Mouse (Mus musculus) embryonic facial prominence, embryonic 11.5 days (tissue): Measurements from ENCODE around the gene Slirp. TPM values are rescaled to one million over a fixed set of nuclear protein-coding genes. Genes with fewer than 3 reads are reported as not detected.
"Not testable (repeated sequence)": the region's sequence is repeated elsewhere in the genome, so short reads cannot be mapped to it uniquely, and the experiment has no call there.

Experiments used
- ATAC-seq: fragments of 200-750 bp; cut with Nextera tagmentation; replicated peaks from 2 replicates; pipeline ENCODE4 v1.8.0; 2017; ENCODE audit warnings: low read depth; ENCODE audit not compliant: insufficient number of reproducible peaks, low FRiP score, low TSS enrichment
- DNase-seq: peaks from one replicate; pipeline ENCODE4 v3.0.0-alpha.2; 2015; ENCODE audit warnings: low spot score
- H3K27ac ChIP-seq: fragments of 300-500 bp; sonication (generic); replicated peaks from 2 replicates; pipeline ENCODE4 v1.5.1; 2014; ENCODE audit warnings: mild to moderate bottlenecking, low read depth, low read length, control low read depth
- H3K27me3 ChIP-seq: fragments of 300-500 bp; sonication (generic); 2 replicates; pipeline ENCODE4 v1.6.1; 2014; ENCODE audit warnings: mild to moderate bottlenecking, low read length, moderate library complexity, mixed read lengths; ENCODE audit not compliant: control insufficient read depth, insufficient read depth
- H3K36me3 ChIP-seq: fragments of 300-500 bp; sonication (generic); replicated peaks from 2 replicates; pipeline ENCODE4 v1.6.1; 2014; ENCODE audit warnings: low read depth, mild to moderate bottlenecking, low read length, moderate library complexity, mixed read lengths; ENCODE audit not compliant: control insufficient read depth, insufficient read depth
- H3K4me1 ChIP-seq: fragments of 300-500 bp; sonication (generic); 2 replicates; pipeline ENCODE4 v1.6.1; 2014; ENCODE audit warnings: low read length, mixed read lengths; ENCODE audit not compliant: control insufficient read depth, insufficient read depth
- H3K4me2 ChIP-seq: fragments of 300-500 bp; sonication (generic); 2 replicates; pipeline ENCODE4 v1.6.1; 2014; ENCODE audit warnings: low read depth, mild to moderate bottlenecking, control low read depth, low read length, moderate library complexity
- H3K4me3 ChIP-seq: fragments of 300-500 bp; sonication (generic); 2 replicates; pipeline ENCODE4 v1.5.1; 2014; ENCODE audit warnings: low read depth, low read length, control low read depth
- H3K9ac ChIP-seq: fragments of 300-500 bp; sonication (generic); replicated peaks from 2 replicates; pipeline ENCODE4 v1.6.1; 2014; ENCODE audit warnings: mild to moderate bottlenecking, control low read depth, low read length
- H3K9me3 ChIP-seq: fragments of 300-500 bp; sonication (generic); replicated peaks from 2 replicates; pipeline ENCODE4 v1.6.1; 2016; ENCODE audit warnings: mild to moderate bottlenecking, low read length, inconsistent platforms, mixed read lengths; ENCODE audit not compliant: control insufficient read depth
- WGBS: fragments of 180-500 bp; shearing (Covaris S2); extraction: QIAGEN DNeasy Blood & Tissue Kit; methylation state at CpG from one replicate; pipeline ENCODE4 v1.1.7; 2014; 5-methylcytosine and 5-hydroxymethylcytosine counted together
- microRNA-seq: library from miRNA; unstranded; fragments of <30 nt; microRNA quantifications from one replicate; pipeline ENCODE4, GENCODE M21; 2016; ENCODE audit warnings: borderline number of aligned reads
- polyA plus RNA-seq: library from polyadenylated mRNA; unstranded; fragments of >200 nt; fragmentation: Nextera tagmentation; extraction: Ambion mirVana; gene quantifications from 2 replicates; pipeline ENCODE4 v1.2.1, GENCODE M21; 2014

The Slirp gene
- polyA plus RNA-seq, 1 experiment from 2014 or later = 309 TPM

DNA sequence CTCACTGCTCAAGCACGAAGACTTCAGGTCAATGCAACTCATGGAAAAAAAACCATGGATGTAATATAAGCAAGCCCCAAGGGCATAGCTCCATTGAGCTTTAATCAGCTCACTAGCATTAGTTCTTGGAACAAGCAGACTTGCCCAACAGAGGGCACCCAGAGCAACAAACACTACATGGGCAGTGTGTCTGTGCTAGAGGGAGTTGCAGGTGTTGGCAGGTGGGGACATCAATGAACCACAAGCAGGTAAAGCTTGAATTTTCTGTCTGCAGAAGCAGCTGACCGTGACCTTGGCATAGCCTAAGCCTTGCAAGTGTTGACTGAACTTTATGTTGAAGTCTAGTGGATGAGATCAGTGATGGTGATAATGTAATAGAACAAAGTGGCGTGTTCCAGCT lies 31.1 kb downstream of the Slirp start:
- H3K4me2 ChIP-seq = no peak overlapping the region
- H3K36me3 ChIP-seq = no peaks in the 10 kb centered on the region
- DNase-seq (no peak), ATAC-seq (no peak)
- 81% methylated on average over 3 of the region's 3 CpGs for WGBS
- no peaks in the 10 kb centered on the region for H3K9me3 ChIP-seq
- no peaks in the 10 kb centered on the region for H3K27me3 ChIP-seq
- H3K27ac ChIP-seq = no peak overlapping the region
- no peaks in the 10 kb centered on the region for H3K4me1 ChIP-seq
- H3K4me3 ChIP-seq = no peak overlapping the region
- H3K9ac ChIP-seq = no peak overlapping the region

DNA sequence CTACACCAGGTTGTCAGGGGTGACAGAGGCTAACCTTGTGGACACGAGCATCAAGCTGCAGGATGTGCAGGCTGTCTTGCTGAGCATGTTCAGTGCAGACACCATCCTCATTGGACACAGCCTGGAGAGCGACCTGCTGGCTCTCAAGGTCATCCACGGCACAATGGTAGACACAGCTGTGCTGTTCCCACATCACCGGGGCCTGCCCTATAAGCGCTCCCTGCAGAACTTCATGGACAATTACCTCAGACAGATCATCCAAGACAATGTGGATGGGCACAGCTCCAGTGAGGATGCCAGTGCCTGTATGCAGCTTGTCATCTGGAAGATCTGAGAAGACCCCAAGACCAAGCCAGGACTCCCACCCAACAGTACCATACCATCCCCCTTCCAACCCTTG lies 38.8 kb downstream of the Slirp start:
- 78% methylated on average over 5 of the region's 5 CpGs for WGBS
- not testable (repeated sequence) for H3K27ac ChIP-seq, H3K9me3 ChIP-seq, H3K36me3 ChIP-seq, H3K4me1 ChIP-seq, DNase-seq, H3K27me3 ChIP-seq, H3K4me3 ChIP-seq, H3K9ac ChIP-seq, H3K4me2 ChIP-seq, ATAC-seq

DNA sequence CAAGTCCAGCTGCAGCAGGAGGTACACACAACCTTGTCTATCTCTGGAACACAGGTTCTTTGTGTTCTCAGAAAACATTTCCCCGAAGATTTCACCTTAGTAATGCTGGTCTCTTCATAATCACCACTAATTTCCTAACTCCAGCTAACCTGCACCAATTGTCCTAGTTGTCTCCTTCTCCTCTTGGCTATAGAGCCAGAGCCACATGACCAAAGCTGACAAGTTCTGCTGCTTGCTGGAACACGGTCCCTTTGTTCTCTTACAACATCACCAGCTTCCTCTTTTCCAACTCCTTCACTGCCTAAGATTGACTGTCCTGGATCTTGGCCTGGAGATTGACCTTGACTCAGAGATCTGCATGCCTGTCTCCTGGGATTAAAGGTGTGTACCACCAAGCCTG lies 45.0 kb downstream of the Slirp start:
- not testable (repeated sequence) for H3K4me2 ChIP-seq, H3K27ac ChIP-seq, H3K9ac ChIP-seq, H3K36me3 ChIP-seq, DNase-seq, ATAC-seq, H3K4me1 ChIP-seq, H3K27me3 ChIP-seq, H3K9me3 ChIP-seq, H3K4me3 ChIP-seq
- 52% methylated on average over 2 of the region's 2 CpGs for WGBS

DNA sequence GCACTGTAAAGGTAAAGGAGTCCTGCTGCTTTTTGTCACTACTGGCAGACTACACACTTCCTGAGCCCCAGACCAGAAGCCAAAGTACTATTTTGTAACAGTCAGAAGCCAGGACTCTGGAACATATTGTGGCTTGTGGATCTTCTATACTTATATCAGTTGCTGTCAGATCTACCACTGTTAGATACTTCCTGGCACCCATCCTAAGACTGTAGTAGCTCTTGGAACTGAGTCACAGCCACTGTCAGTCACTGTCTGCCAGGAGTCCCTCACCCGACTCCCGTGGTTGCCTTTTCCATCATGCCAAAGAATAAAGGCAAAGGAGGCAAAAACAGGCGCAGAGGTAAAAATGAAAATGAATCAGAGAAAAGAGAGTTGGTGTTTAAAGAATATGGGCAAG lies 50.7 kb downstream of the Slirp start, which contains the start of gene Gm5788:
Gene Gm5788 (plus strand): TSS at position 301 of the 400 bp plus-strand sequence.
- not testable (repeated sequence) for H3K9ac ChIP-seq, H3K9me3 ChIP-seq, H3K27ac ChIP-seq, H3K4me2 ChIP-seq, ATAC-seq, DNase-seq, H3K36me3 ChIP-seq, H3K4me1 ChIP-seq, H3K27me3 ChIP-seq, H3K4me3 ChIP-seq
- 98% methylated on average over 3 of the region's 3 CpGs for WGBS

Small RNAs within 50 kb of the gene (microRNA-seq; reads per million reads assigned to microRNA genes)
- gene Mir3068 = 31.0 reads per million, percentile 26 among the genes with 10 or more reads in this experiment

Other genes starting within 250 kb of the Slirp start
- gene Samd15, start 244.2 kb upstream of the Slirp start, polyA plus RNA-seq = 0.81 and 1.4 TPM in 2 replicates
- 2.8 and 2.9 TPM in 2 replicates for gene Tmed8, start 243.4 kb upstream of the Slirp start, polyA plus RNA-seq
- gene Noxred1, start 205.2 kb upstream of the Slirp start, polyA plus RNA-seq = 0.67 and 0.72 TPM in 2 replicates
- gene Vipas39, start 177.6 kb upstream of the Slirp start, polyA plus RNA-seq = 61.9 and 62.0 TPM in 2 replicates
- 245 and 266 TPM in 2 replicates for gene Ahsa1, start 177.4 kb upstream of the Slirp start, polyA plus RNA-seq
- gene Ism2, start 144.2 kb upstream of the Slirp start, polyA plus RNA-seq = 0.34 and 0.98 TPM in 2 replicates
- 65.0 and 66.1 TPM in 2 replicates for gene Sptlc2, start 55.5 kb upstream of the Slirp start, polyA plus RNA-seq
- 33.4 and 42.9 TPM in 2 replicates for gene Alkbh1, start 121 bp downstream of the Slirp start, polyA plus RNA-seq
- gene Snw1, start 28.4 kb downstream of the Slirp start, polyA plus RNA-seq = 169 and 176 TPM in 2 replicates
- gene Gm5788, start 50.8 kb downstream of the Slirp start, polyA plus RNA-seq = not detected in 2 replicates
- not detected in 2 replicates for gene Gm8300, start 70.4 kb downstream of the Slirp start, polyA plus RNA-seq
- not detected in 2 replicates for gene Oog1, start 158.8 kb downstream of the Slirp start, polyA plus RNA-seq
- gene Gm4027, start 175.0 kb downstream of the Slirp start, polyA plus RNA-seq = not detected in 2 replicates
- gene Gm16381, start 200.7 kb downstream of the Slirp start, polyA plus RNA-seq = not detected in 2 replicates